Mouse (Mus musculus): ENCODE measurements at regions not wholly inside any gene's neighbourhood (a gene's known extent, or its start where the extent isn't known, plus 50 kb on each side); places are given as distances from the start of the nearest gene placed in this dataset.

GRCm38 (mm10) chr17:88287861-88288260 lies 152.7 kb upstream of the Foxn2 start:
- no peak for TF ChIP-seq E2F4 (IDR thresholded peaks at IDR 0.05; ENCODE audit: insufficient read depth)
- TF ChIP-seq POLR2A (IDR thresholded peaks at IDR 0.05; ENCODE audit: insufficient read length, low read depth): no peak
- no peak for TF ChIP-seq MAX (IDR thresholded peaks at IDR 0.05; ENCODE audit: low read depth)
- TF ChIP-seq USF1 (IDR thresholded peaks at IDR 0.05; ENCODE audit: low read depth): no peak
- TF ChIP-seq CEBPB (IDR thresholded peaks at IDR 0.05; ENCODE audit: insufficient read depth, poor library complexity, severe bottlenecking): no peak
- no peak for TF ChIP-seq TCF12 (IDR thresholded peaks at IDR 0.05; ENCODE audit: insufficient read depth, poor library complexity, severe bottlenecking)

Measured in myocyte (in vitro differentiated cells).